In genomic region chr6:4557678-4558077, GRCm38 (mm10) we compare ENCODE assay signal across 7 mouse cellular contexts. TPM values are rescaled to one million over a fixed set of nuclear protein-coding genes. Genes with fewer than 3 reads are reported as not detected.
A peak's percentile ranks its signal among the peaks of the same experiment; 100 is the strongest.
DNase-seq lines count a peak whose midpoint lies in the region; ATAC-seq lines count a peak whose summit lies in the region.

No protein-coding gene starts in this region.

- peak; percentile 99 for ATAC-seq in frontal cortex, adult (ENCODE audit: low TSS enrichment)

- peaks cover 8% of the 10 kb centered on the region for H3K27me3 ChIP-seq in megakaryocyte, embryonic 14.5 days (replicated peaks)

- H3K4me3 ChIP-seq in megakaryocyte, embryonic 14.5 days (replicated peaks), result peak overlapping the region; percentile 42

- H3K36me3 ChIP-seq in megakaryocyte, embryonic 14.5 days (replicated peaks; ENCODE audit: low read length), result no peaks in the 10 kb centered on the region

- no peaks in the 10 kb centered on the region for H3K9me3 ChIP-seq in megakaryocyte, embryonic 14.5 days

- no peaks in the 10 kb centered on the region for H3K4me1 ChIP-seq in megakaryocyte, embryonic 14.5 days

- DNase-seq in MN1 (ENCODE audit: low spot score), result peak; percentile 29
- DNase-seq in adrenal gland, postnatal 25 days, result peak; percentile 53
- DNase-seq in hindlimb bud, embryonic 11.5 days (ENCODE audit: extremely low spot score, low read depth, low spot score), result peak; percentile 90
- DNase-seq in left cerebral cortex, postnatal 25 days (ENCODE audit: low spot score in 2 of 2), result peak; percentile 47 to 78
- peak; percentile 55 for DNase-seq in testis, postnatal 10 days (ENCODE audit: low spot score)

- intact Hi-C loops in left cerebral cortex, postnatal 25 days (cut with DNase I), result loop anchor here (2.0 to 10.0 kb wide), 3 partner anchors 47 to 1027 kb away; no protein-coding TSS in a partner anchor

RNA-seq across cellular contexts. Expression of gene Casd1, which starts 43.0 kb away (rescaled TPM):
- total RNA-seq in adrenal gland, postnatal 25 days (2021), result 39.9 and 41.9 TPM in 2 replicates
- 10 to 100 TPM; 50.7 to 53.1 TPM for total RNA-seq in left cerebral cortex, postnatal 25 days (2021)
- polyA plus RNA-seq in megakaryocyte, embryonic 14.5 days (2012; ENCODE audit: insufficient read depth, low replicate concordance), result 2.7 and 5.7 TPM in 2 replicates

RNA-seq across cellular contexts. Expression of gene Col1a2, which starts 53.1 kb away (rescaled TPM):
- total RNA-seq in adrenal gland, postnatal 25 days (2021), result 92.1 and 93.5 TPM in 2 replicates
- total RNA-seq in left cerebral cortex, postnatal 25 days (2021), result 10 to 100 TPM; 26.8 to 32.8 TPM
- polyA plus RNA-seq in megakaryocyte, embryonic 14.5 days (2012; ENCODE audit: insufficient read depth, low replicate concordance), result 0.30 and 0.36 TPM in 2 replicates

Comparison
In these comparisons a context has a peak if more than half of its experiments do, and no peak if none do; other contexts are left out.
1. Peak in every context shown above with its lines: DNase-seq, ATAC-seq and H3K4me3 ChIP-seq.
2. DNase-seq: peak in every context shown above with its lines; median percentile 90 in hindlimb bud, embryonic 11.5 days; 62 in left cerebral cortex, postnatal 25 days; 55 in testis, postnatal 10 days; 53 in adrenal gland, postnatal 25 days; 29 in MN1.